Mouse (Mus musculus): ENCODE measurements around the gene Lrrc1.

Lrrc1 gene

GRCm38 (mm10) chr9:77427292-77428114, 117.2 kb downstream of the Lrrc1 start:
- no peak for DNase-seq (ENCODE audit: low spot score in 2 of 2)

GRCm38 (mm10) chr9:77426110-77426509, 118.6 kb downstream of the Lrrc1 start:
- DNase-seq (ENCODE audit: low spot score in 2 of 2), result no peak

GRCm38 (mm10) chr9:77425553-77425952, 119.1 kb downstream of the Lrrc1 start:
- no peak for DNase-seq (ENCODE audit: low spot score in 2 of 2)

GRCm38 (mm10) chr9:77420200-77420585, 124.5 kb downstream of the Lrrc1 start:
- DNase-seq (ENCODE audit: low spot score in 2 of 2), result no peak

GRCm38 (mm10) chr9:77419501-77420199, 125.0 kb downstream of the Lrrc1 start:
- DNase-seq (ENCODE audit: low spot score in 2 of 2), result no peak

GRCm38 (mm10) chr9:77418800-77419199, 125.9 kb downstream of the Lrrc1 start:
- no peak for DNase-seq (ENCODE audit: low spot score in 2 of 2)

GRCm38 (mm10) chr9:77416486-77416885, 128.2 kb downstream of the Lrrc1 start:
- DNase-seq (ENCODE audit: low spot score in 2 of 2), result no peak

- DNase-seq (ENCODE audit: low spot score in 2 of 2), result no peak
Observed at GRCm38 (mm10) chr9:77416002-77416401, 128.7 kb downstream of the Lrrc1 start.

GRCm38 (mm10) chr9:77411830-77412425, 132.7 kb downstream of the Lrrc1 start:
- DNase-seq (ENCODE audit: low spot score in 2 of 2), result no peak

- DNase-seq (ENCODE audit: low spot score in 2 of 2), result no peak
Observed at GRCm38 (mm10) chr9:77410968-77411367, 133.7 kb downstream of the Lrrc1 start.

GRCm38 (mm10) chr9:77410524-77410923, 134.1 kb downstream of the Lrrc1 start:
- no peak for DNase-seq (ENCODE audit: low spot score in 2 of 2)

GRCm38 (mm10) chr9:77408053-77408603, 136.5 kb downstream of the Lrrc1 start:
- DNase-seq (ENCODE audit: low spot score in 2 of 2), result no peak

- peak; percentile 31 to 70 for DNase-seq (ENCODE audit: low spot score in 2 of 2)
Observed at GRCm38 (mm10) chr9:77406906-77407305, 137.8 kb downstream of the Lrrc1 start.

- no peak for DNase-seq (ENCODE audit: low spot score in 2 of 2)
Observed at GRCm38 (mm10) chr9:77404458-77404857, 140.2 kb downstream of the Lrrc1 start.

- DNase-seq (ENCODE audit: low spot score in 2 of 2), result no peak
Observed at GRCm38 (mm10) chr9:77403961-77404360, 140.7 kb downstream of the Lrrc1 start.

GRCm38 (mm10) chr9:77402971-77403370, 141.7 kb downstream of the Lrrc1 start:
- DNase-seq (ENCODE audit: low spot score in 2 of 2), result no peak

GRCm38 (mm10) chr9:77399801-77400200, 144.9 kb downstream of the Lrrc1 start:
- no peak for DNase-seq (ENCODE audit: low spot score in 2 of 2)

GRCm38 (mm10) chr9:77398856-77399631, 145.6 kb downstream of the Lrrc1 start:
- no peak for DNase-seq (ENCODE audit: low spot score in 2 of 2)

- DNase-seq (ENCODE audit: low spot score in 2 of 2), result no peak
Observed at GRCm38 (mm10) chr9:77397027-77397426, 147.6 kb downstream of the Lrrc1 start.

GRCm38 (mm10) chr9:77391248-77391647, 153.4 kb downstream of the Lrrc1 start:
- no peak for DNase-seq (ENCODE audit: low spot score in 2 of 2)

GRCm38 (mm10) chr9:77388956-77389355, 155.7 kb downstream of the Lrrc1 start:
- DNase-seq (ENCODE audit: low spot score in 2 of 2), result no peak

GRCm38 (mm10) chr9:77386751-77387150, 157.9 kb downstream of the Lrrc1 start:
- no peak for DNase-seq (ENCODE audit: low spot score in 2 of 2)
